Mouse (Mus musculus): ENCODE measurements at regions not wholly inside any gene's neighbourhood (a gene's known extent, or its start where the extent isn't known, plus 50 kb on each side); places are given as distances from the start of the nearest gene placed in this dataset.

DNA sequence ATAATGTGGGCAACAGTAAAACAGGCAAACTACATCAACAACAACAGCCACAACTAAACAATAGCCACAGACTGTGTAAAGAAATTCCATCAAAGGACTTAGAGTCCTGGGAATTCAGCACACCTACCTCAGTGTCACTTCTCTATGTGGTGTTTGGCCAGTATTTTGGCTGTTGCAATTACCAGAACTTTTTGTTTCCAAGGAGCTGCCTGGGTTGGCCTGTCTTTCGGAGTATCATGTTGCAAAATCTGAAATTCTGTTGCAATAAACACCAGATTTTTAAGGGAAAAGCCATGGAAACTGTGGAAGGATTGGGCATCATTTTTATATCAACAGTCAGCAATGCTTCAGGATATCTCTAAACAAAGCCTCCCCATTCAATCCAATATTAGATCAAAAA lies 275.1 kb upstream of the Gm11146 start:
- ATAC-seq (ENCODE audit: poor library complexity, severe bottlenecking) = no peak

DNA sequence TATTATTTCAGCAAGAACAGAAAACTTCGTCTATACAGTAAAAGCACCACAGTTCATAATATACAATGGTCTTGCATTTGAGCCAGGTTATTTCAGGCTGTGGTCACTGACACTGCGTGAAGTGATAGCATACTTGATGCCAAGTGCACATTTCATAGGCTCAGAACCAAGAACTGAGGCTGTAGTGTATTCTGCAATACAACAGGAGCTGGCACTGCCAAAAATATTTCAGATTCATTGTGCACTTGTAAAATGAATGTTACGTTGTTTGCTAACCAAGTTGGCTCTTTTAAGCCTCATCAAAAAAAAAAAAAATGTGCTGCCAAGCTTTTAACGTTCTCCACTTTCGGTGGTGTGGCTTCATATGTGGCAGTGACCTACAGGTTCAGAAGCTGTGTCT lies 261.4 kb upstream of the Gm11146 start:
- no peak for ATAC-seq (ENCODE audit: poor library complexity, severe bottlenecking)

DNA sequence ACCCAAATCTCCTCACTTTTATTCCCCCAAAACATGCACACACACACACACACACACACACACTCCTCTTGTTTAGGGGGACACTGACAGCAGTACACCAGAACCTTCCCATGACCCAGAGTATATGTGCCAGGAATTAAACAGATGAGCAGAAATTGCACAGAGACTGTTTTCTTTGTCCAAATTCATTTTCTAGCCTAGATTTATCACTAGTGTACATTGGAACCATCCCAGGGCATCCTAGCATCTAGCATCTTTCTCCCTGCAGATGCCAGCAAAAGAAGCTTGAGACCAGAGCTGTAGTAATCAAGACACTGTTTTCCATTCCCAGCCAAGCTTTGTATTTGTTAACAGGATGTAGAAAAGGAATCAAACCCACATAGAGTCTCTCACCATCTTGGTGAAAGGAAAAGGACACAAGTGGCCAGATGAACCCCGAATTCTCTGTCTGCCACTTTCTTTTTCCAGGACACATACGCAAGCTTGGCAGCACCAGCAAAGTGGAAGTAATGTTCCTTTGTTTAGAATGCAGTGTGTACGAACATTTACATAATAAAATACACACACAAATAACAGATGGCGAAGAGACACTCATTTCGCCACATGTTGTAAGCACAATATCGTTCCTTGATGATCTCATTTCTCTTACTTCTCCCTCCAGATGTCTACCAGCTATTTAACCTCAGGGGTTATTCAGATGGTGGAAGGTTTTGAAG lies 250.3 kb upstream of the Gm11146 start:
- no peak for ATAC-seq (ENCODE audit: poor library complexity, severe bottlenecking)

DNA sequence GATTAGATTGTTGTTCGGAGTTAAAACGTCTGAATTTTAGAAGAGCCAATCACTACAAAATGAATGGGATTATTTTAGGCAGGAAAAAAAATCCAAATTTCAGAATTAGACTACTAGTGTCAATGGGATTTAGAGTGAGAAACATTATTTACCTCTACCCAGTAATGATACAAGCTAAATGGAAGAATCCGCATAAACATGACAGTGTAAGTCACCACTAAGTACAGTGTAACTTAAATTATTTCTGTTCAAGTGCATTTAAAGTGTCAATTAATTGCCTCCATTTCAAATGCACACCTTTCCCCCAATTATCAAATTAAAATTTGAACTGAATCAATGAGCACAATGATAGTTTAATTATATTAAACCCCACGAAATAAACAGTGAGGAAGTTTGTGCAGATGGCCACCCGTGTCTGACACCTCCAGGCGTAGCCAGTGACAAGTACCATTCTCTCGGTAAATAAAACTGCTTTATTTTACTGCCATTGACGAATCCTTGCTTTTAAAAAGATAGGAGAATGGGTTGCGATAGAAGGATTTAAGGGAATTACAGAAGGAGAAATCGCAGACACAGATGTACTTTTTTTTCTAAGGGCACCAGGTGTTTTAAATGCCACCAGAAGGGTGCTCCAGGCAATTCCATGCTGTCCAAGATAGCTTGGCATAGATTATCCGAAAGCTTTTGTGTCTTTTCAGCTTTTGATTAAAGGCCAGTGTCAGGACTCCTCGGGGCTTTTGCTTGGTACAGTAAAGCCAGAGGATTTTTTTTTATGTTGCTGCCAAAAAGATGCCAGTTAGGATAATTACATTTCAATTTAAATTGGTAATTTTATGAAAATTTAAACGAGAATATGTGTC lies 249.5 kb upstream of the Gm11146 start:
- ATAC-seq (ENCODE audit: poor library complexity, severe bottlenecking) = no peak

DNA sequence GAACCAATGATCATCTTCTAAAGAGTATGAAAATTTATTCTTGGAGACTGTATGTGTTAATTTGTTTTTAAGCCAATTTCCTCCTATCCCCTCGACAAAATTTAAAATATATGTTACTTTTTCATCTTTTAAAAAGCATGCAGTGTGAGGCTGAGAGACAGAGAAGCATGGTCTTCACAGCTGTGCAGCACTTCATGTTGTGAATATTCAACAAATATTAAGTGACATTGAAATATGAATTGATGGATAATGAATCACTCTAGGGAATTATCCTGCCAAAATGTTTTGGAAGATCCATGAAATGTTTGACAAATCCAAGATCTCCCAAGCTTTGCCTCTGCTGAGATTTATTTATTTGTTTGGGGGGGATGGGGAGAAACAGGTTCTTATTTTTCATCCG lies 233.9 kb upstream of the Gm11146 start:
- no peak for ATAC-seq (ENCODE audit: poor library complexity, severe bottlenecking)

DNA sequence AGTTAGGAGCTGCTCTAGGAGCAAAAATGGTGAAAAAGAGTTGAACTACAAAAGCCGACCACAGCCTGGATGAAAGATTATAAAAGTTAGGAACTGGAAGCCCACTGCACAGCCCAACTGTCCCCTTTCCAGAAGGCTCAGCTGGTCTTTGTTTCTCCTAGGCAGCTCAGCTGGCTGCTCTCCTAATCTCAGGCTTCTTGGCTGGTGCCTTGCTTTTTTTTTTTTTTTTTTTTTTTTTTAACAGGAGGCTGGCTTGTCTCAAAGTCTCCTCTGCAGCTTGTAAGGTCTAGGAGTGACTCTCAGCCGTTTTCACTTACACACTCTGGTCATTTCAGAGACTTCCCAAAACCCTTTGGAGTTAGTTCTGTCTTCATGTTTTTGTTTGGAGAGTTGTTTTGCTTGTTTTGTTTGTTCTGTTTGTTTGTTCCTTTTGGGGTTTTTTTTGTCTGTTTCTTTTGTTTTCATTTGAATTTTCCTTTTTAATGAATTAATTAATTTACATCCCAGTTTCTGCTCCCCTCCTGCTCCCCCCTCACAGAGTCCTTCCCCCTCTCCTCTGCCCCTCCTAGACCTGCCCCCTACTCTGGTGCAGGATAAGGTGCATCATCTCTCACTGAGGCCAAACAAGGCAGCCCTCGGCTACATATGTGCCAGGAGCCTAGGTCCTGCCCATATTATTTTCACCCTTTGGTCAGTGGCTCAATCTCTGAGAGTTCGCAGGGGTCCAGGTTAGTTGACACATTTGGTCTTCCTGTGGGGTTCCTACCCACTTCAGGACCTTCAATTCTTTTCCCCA lies 225.6 kb upstream of the Gm11146 start:
- ATAC-seq (ENCODE audit: poor library complexity, severe bottlenecking) = no peak

DNA sequence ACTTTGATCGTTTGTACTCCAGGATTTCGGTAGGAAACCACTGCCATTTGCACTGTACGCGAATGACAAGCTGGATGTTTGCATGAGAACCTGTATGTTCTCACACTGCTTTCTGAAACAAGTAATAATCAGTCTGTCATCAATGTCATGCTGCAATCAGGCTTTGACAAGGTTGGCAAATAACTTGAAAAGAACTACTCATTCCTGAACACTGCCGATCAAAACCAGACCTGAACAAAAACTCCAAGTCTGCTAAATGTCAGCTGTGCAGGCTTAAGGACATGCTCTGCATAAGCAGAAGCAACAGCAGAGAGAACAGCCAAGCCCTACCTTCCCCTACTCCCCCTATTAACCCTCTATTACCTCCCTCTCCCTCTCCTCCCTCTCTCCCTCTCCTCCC lies 197.8 kb upstream of the Gm11146 start:
- no peak for ATAC-seq (ENCODE audit: poor library complexity, severe bottlenecking)

DNA sequence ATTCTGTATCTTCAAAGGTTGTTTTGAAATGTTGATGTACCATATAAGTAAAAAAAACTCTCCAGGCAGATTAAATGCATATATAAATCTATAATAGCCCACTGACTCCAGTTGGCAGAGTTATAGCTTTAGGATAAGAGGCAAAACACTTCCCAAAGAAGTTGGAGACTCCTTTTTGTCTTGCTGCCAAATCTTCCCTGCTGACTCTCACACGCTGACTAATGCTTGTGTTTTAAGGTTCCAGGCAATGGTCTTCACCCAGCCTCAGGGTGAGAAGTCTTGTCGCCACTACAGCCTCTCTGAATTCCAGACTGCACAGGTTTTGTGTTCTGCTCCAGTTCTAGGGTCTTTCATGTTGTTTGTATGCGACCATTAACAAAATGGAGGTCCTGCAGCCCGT lies 195.0 kb upstream of the Gm11146 start:
- ATAC-seq (ENCODE audit: poor library complexity, severe bottlenecking) = no peak

DNA sequence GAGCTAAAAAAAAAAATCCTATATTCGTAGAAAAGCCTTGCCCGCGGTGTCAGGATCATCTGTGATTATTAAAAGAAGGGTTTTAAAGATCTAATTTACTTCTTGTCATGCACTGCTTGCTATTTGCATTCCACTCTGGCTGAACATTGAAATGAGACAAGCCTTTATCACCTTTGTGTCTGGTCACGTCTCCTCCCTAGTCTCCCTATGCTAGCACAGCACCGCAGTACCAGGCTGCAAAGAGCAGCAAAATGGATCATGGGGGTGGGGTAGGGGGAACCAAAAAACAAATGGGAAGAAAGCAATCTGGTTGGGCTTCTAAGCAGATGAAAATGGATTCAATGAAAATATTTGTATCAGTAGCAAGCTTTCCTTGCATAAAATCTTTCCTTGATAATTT lies 187.8 kb upstream of the Gm11146 start:
- ATAC-seq (ENCODE audit: poor library complexity, severe bottlenecking) = no peak

DNA sequence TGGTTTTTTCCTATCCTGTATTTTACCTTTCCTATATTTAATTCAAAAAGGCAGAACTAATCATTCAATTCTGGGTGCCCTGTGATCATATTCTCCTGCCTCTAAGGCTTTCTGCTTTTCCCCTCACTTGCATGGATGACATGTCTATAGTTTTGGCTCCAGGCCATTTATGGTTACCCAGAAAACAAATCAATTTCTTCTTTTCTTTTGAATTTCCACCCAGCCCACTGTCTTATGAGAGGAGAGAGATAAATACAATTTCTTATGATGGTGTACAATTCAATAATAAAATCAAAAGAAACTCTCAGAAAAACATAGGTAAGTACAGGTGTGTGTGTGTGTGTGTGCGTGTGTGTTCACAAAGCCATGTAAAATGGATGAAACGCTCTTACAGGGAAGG lies 187.3 kb upstream of the Gm11146 start:
- ATAC-seq (ENCODE audit: poor library complexity, severe bottlenecking) = no peak

DNA sequence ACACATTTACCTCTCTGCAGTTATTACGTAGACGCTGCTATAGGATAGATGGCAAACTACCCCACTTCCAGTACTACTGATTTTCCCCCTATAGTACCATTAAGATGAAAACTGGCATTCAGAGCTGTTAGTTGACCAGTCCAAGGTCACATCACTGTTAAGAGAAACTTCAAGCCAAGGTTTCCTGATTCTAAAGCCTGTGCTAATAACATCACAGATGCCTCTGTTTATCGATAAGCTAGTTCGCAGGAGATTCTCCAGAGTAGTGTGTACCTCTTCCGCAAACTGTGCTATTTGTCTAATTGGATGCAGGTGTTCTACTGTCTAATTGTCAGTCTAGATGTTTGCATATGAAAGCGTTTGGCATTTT lies 186.9 kb upstream of the Gm11146 start:
- ATAC-seq (ENCODE audit: poor library complexity, severe bottlenecking) = no peak

DNA sequence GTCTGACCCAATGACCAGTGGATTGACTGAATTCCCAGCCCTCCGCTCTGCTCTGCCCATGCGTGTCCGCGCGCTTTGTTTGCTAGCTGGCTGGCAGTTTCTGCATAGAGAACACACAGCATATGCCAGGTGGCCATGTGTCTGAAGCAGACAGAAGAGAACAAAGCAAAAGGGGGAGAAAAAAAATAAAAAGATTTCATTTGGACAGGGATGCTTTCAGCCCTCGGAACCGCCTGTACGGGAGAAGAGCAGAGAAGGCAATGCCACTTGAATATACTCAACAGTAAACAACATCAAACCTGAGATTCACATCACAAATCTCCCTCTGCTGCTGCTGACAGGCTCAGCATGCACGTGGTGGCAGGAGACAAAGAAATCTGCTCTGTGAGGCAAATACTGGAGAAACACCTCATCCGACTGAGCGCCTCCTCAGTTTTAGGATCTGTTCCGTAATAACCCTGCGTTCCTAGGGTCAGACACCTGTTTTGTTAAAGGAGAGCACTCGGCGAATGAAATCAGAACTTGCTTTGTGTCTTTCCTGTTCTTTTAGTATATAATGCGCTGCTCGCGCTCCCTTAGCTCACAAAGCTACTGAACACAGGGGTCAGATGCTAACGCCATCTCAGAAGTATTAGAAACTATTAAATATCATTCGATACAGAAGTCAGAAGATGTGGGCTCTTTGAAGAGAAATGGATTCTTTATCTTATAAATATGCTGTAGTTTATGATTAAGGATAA lies 186.3 kb upstream of the Gm11146 start:
- ATAC-seq (ENCODE audit: poor library complexity, severe bottlenecking) = no peak

DNA sequence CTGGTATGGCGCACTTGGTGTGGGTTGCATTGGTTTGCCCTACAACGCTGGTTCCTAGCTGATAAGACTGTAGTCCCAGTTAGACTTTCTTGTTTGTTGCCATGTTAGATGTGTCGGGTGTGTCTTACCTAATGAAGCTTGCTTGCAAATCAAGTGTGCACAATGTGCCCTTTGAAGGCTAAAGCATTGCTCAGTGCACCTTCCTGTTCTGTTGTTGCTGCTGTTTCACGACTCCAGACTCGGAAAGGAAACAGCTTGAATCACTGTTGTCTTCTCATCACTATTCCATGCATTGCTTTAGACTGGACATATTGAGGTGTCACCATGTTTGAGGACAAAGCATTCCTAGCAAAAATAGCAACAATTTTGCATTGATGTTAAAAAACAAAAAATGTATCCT lies 185.1 kb upstream of the Gm11146 start:
- ATAC-seq (ENCODE audit: poor library complexity, severe bottlenecking) = no peak

DNA sequence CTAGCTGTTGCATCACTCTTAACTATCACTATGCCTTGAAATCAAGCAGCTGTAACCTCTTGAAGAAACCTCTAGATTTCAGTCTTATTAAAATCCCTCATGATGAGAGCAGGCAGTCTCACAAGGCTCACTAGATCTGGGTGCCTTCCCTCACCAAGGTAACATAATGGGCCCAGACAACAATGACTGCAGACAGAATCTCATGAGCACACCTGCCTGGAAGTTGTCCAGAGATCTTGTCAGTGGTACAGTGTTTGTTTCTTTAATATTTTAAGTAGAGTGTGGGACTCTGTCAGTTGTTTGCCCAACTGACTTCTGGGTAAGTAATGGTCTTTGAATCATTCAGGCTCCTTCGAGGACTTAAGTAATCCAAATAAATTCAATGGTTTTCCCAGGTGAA lies 177.1 kb upstream of the Gm11146 start:
- ATAC-seq (ENCODE audit: poor library complexity, severe bottlenecking) = no peak

DNA sequence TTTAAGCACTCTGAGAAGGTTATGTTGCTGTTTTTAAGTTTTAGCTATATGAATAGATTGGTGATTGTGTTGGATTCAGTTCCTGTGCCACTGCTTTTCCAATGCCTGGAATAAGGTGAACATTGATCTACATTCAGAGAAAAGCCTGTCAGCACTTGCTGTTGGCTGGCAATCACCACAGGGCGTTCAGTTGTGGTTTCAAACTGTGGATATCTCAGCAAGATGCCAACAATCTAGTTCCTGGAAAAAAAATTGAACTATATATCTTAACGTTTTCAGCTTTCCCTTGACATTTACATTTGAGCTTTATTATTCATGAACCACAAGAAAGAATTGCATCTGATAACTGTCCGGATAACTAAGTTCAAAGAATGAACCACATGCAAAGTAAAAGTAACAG lies 170.2 kb upstream of the Gm11146 start:
- ATAC-seq (ENCODE audit: poor library complexity, severe bottlenecking) = no peak

DNA sequence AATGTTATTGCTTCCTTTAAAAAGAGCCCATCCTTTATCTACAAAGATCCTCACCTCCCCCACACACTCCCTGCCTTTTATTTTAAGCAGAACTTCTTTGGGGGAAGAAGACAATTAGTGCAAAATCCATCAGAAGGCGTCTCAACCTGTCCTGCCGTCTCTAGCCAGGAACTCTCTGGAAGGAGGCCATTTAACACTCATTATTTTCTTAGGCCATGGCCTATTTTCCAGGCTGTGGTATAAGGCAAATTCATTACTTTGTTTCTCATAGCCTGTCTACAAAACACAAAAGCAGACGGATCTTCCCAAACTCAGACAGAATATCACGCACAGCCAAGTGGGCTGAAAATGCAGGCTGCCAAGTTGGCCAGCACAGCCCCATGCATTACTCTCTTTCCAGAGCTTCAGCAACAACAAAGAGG lies 159.0 kb upstream of the Gm11146 start:
- ATAC-seq (ENCODE audit: poor library complexity, severe bottlenecking) = no peak

DNA sequence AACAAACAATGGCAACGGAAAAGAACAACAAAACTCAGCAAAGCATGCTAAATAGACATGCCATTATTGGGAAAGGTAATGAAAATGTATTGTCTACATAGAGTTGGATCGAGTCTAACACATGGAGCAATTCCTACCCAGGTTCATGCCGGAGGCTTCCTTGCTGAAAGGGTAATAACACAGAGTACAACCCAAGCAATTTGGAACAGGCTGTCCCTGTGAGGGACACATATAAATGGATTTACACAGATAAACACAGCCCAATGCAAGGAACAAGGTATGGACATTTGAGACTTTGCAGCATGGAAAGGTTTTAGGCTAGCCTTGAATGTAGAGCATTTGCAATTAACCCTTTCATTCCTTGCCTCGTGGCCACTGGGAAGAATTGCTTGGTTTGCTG lies 158.6 kb upstream of the Gm11146 start:
- ATAC-seq (ENCODE audit: poor library complexity, severe bottlenecking) = no peak

DNA sequence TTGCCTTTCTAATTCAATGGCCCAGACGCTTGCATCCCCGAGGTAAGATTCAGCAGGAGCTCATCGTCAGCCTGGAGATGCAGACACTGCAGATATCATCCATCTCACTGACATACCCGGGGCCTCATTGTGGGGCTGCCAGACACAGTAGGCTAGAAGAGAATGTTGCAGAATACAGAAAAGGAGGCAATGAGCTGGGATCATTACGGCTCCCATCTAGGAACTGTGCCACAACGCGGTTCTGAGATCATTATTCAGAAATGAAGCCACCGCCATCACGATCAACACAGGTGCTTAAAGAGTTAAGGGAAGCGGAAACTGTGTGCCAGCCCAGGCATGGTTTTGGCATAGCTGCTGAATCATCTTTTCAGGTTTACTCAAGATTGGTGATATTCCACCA lies 158.1 kb upstream of the Gm11146 start:
- no peak for ATAC-seq (ENCODE audit: poor library complexity, severe bottlenecking)

DNA sequence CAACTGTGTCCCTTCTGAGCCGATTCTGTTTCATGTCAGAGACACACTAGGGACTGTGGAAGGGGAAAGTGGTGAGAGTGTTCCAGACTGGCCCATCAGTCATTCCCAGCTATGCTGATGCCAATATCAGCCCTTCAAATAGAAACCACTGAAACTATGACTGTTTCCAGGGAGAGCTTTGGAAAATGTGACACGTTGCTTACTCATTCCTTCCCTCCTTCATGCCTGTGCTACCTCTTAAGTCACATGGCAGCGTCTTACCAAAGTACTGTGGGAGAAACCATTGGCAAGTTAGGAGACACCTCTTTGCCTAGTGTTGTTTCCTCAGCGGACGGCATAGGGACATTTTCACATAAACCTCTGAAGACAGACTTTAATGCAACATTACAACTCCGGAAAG lies 153.0 kb upstream of the Gm11146 start:
- ATAC-seq (ENCODE audit: poor library complexity, severe bottlenecking) = no peak

DNA sequence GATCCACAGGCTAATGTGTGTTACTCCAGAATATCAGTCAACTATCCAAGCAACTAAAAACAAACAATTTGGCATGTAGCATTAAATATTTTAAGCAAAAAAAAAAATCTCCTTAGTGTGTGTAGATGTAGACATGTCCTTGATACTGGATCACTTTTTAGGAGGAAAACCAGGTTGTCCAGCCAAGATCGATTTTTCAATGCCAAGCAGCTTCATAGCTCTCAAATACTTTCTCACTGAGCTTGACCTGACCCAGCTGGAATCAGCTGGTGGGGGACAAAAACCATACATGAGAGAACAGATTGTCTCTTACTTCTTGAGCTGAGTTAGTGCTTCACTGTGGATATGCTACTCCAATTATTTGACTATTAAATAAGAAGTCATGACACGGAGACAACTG lies 147.6 kb upstream of the Gm11146 start:
- no peak for ATAC-seq (ENCODE audit: poor library complexity, severe bottlenecking)

DNA sequence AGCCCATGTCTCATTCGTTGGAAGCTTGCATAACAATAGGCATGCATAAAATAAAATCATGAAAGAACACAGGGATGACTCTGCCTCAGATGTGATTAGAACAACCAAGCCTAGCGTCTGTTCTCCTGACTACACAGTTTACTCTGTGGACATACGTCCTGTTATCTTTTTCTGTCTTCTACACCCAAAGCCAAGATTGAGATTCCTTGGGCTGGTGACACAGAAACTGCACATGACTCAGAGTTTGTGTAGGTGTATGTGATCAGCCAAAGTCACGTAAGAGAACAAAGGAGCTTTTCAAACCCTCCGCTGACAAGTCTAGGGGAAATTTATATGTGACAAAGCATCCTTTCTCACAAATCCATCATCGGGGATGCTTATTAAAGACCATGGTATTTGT lies 141.9 kb upstream of the Gm11146 start:
- ATAC-seq (ENCODE audit: poor library complexity, severe bottlenecking) = no peak
